Mouse (Mus musculus): ENCODE measurements around the gene Fastkd3. TPM values are rescaled to one million over a fixed set of nuclear protein-coding genes. Genes with fewer than 3 reads are reported as not detected.

Fastkd3 gene
- total and polyA plus RNA-seq, 3 experiments = 17.8 to 46.6 (median 37.6) TPM

GRCm38 (mm10) chr13:68568548-68568947 lies 13.5 kb upstream of the Fastkd3 start:
- Histone ChIP-seq H3K36me3 (replicated peaks in 1 of 2; ENCODE audit: control insufficient read depth in 1 of 2, insufficient read depth in 1 of 2, low read length in 1 of 2) (peaks cover 69 to 96% of the 10 kb centered on the region in 2 experiments), H3K4me1 (ENCODE audit: control insufficient read depth in 1 of 2, insufficient read depth in 2 of 2) (no peaks in the 10 kb centered on the region), H3K4me2 (ENCODE audit: insufficient read depth, low read depth, poor library complexity, severe bottlenecking) (no peak overlapping the region), H3K27ac (ENCODE audit: insufficient read depth, low read depth) (no peak overlapping the region), H3K9me3 (replicated peaks; ENCODE audit: low read length) (no peaks in the 10 kb centered on the region), H3K9ac (ENCODE audit: insufficient read depth, low read depth) (no peak overlapping the region), H3K27me3 (replicated peaks) (no peaks in the 10 kb centered on the region), H3K79me2 (replicated peaks; ENCODE audit: control insufficient read depth, extremely low read depth, insufficient read depth, poor library complexity, severe bottlenecking) (no peaks in the 10 kb centered on the region), H3K4me3 (replicated peaks in 1 of 3; ENCODE audit: low read depth in 2 of 3, low read length in 2 of 3, poor library complexity in 1 of 3) (no peak overlapping the region)
- dilution Hi-C loops (cut with MboI; ENCODE audit: extremely low pct_ligation_motif_present, extremely low pct_unique_long_range_greater_than_20kb, low sequenced_read_pairs) = no loop called here
- no peak for DNase-seq (ENCODE audit: extremely low read depth)
- no peak for TF ChIP-seq SIN3A (IDR thresholded peaks at IDR 0.05; ENCODE audit: low read length)
- TF ChIP-seq IRF4 (IDR thresholded peaks at IDR 0.05; ENCODE audit: low read depth, low read length) = no peak
- no peak for TF ChIP-seq HCFC1 (IDR thresholded peaks at IDR 0.05; ENCODE audit: low read depth, low read length)
- in situ Hi-C loops (cut with MboI; ENCODE audit: low pct_ligation_motif_present, low pct_unique_long_range_greater_than_20kb, low sequenced_read_pairs) = no loop called here

GRCm38 (mm10) chr13:68569589-68570336 lies 12.3 kb upstream of the Fastkd3 start:
- Histone ChIP-seq H3K9me3 (replicated peaks; ENCODE audit: low read length) (no peaks in the 10 kb centered on the region), H3K27ac (ENCODE audit: insufficient read depth, low read depth) (no peak overlapping the region), H3K4me2 (ENCODE audit: insufficient read depth, low read depth, poor library complexity, severe bottlenecking) (no peak overlapping the region), H3K79me2 (replicated peaks; ENCODE audit: control insufficient read depth, extremely low read depth, insufficient read depth, poor library complexity, severe bottlenecking) (no peaks in the 10 kb centered on the region), H3K27me3 (replicated peaks) (no peaks in the 10 kb centered on the region), H3K4me1 (ENCODE audit: control insufficient read depth in 1 of 2, insufficient read depth in 2 of 2) (no peaks in the 10 kb centered on the region), H3K4me3 (replicated peaks in 1 of 3; ENCODE audit: low read depth in 2 of 3, low read length in 2 of 3, poor library complexity in 1 of 3) (no peak overlapping the region), H3K36me3 (replicated peaks in 1 of 2; ENCODE audit: control insufficient read depth in 1 of 2, insufficient read depth in 1 of 2, low read length in 1 of 2) (peaks cover 66 to 94% of the 10 kb centered on the region in 2 experiments), H3K9ac (ENCODE audit: insufficient read depth, low read depth) (no peak overlapping the region)
- in situ Hi-C loops (cut with MboI; ENCODE audit: low pct_ligation_motif_present, low pct_unique_long_range_greater_than_20kb, low sequenced_read_pairs) = no loop called here
- peak; percentile 58 for DNase-seq (ENCODE audit: extremely low read depth)
- TF ChIP-seq E2F4 (IDR thresholded peaks at IDR 0.05; ENCODE audit: insufficient replicate concordance, low read depth, low read length) = no peak
- TF ChIP-seq ZKSCAN1 (IDR thresholded peaks at IDR 0.05; ENCODE audit: borderline replicate concordance, low read depth, low read length) = no peak
- TF ChIP-seq HCFC1 (IDR thresholded peaks at IDR 0.05; ENCODE audit: low read depth, low read length) = no peak
- no peak for TF ChIP-seq IRF4 (IDR thresholded peaks at IDR 0.05; ENCODE audit: low read depth, low read length)
- no peak for TF ChIP-seq JUND (conservative IDR thresholded peaks at IDR 0.05; ENCODE audit: low read depth, low read length)
- TF ChIP-seq TBP (conservative IDR thresholded peaks at IDR 0.05; ENCODE audit: low read depth, low read length) = no peak
- TF ChIP-seq MYC (IDR thresholded peaks at IDR 0.05; ENCODE audit: low read depth, low read length) = no peak
- no peak for TF ChIP-seq GABPA (IDR thresholded peaks at IDR 0.05; ENCODE audit: insufficient replicate concordance, low read depth, low read length)
- peak; percentile 47 for TF ChIP-seq RAD21 (IDR thresholded peaks at IDR 0.05; ENCODE audit: low read depth, low read length)
- TF ChIP-seq TCF12 (IDR thresholded peaks at IDR 0.05; ENCODE audit: low read depth, low read length) = no peak
- peak; percentile 63 to 68 for TF ChIP-seq CTCF (conservative IDR thresholded peaks at IDR 0.05 in 1 of 2, IDR thresholded peaks at IDR 0.05 in 1 of 2; ENCODE audit: low read depth in 2 of 2, low read length in 2 of 2)
- TF ChIP-seq ZNF384 (IDR thresholded peaks at IDR 0.05; ENCODE audit: low read depth, low read length) = no peak
- no peak for TF ChIP-seq CHD1 (IDR thresholded peaks at IDR 0.05; ENCODE audit: low read depth, low read length)
- no peak for TF ChIP-seq POLR2AphosphoS2 (IDR thresholded peaks at IDR 0.05; ENCODE audit: low read depth, low read length)
- TF ChIP-seq NELFE (IDR thresholded peaks at IDR 0.05; ENCODE audit: low read depth, low read length) = no peak
- no peak for TF ChIP-seq JUN (IDR thresholded peaks at IDR 0.05; ENCODE audit: insufficient read depth, low read depth, low read length)
- no peak for TF ChIP-seq CHD2 (IDR thresholded peaks at IDR 0.05; ENCODE audit: low read length)
- TF ChIP-seq SMC3 (IDR thresholded peaks at IDR 0.05; ENCODE audit: low read depth, low read length) = peak; percentile 22; the same call in 1 of the 2 replicates
- no peak for TF ChIP-seq MEF2A (IDR thresholded peaks at IDR 0.05; ENCODE audit: borderline replicate concordance, low read depth, low read length)
- no peak for TF ChIP-seq EP300 (IDR thresholded peaks at IDR 0.05; ENCODE audit: low read length)
- no peak for TF ChIP-seq ZC3H11A (IDR thresholded peaks at IDR 0.05; ENCODE audit: low read depth, low read length)
- no peak for TF ChIP-seq NRF1 (IDR thresholded peaks at IDR 0.05; ENCODE audit: low read depth, low read length)
- no peak for TF ChIP-seq SIN3A (IDR thresholded peaks at IDR 0.05; ENCODE audit: low read length)
- no peak for TF ChIP-seq KAT2A (IDR thresholded peaks at IDR 0.05; ENCODE audit: insufficient replicate concordance, low read length)
- no peak for TF ChIP-seq MAZ (IDR thresholded peaks at IDR 0.05; ENCODE audit: low read depth, low read length)
- TF ChIP-seq USF1 (IDR thresholded peaks at IDR 0.05; ENCODE audit: low read depth, low read length) = no peak
- TF ChIP-seq USF2 (conservative IDR thresholded peaks at IDR 0.05; ENCODE audit: low read depth, low read length) = no peak
- TF ChIP-seq PAX5 (IDR thresholded peaks at IDR 0.05; ENCODE audit: low read length) = no peak
- TF ChIP-seq ETS1 (conservative IDR thresholded peaks at IDR 0.05; ENCODE audit: low read depth, low read length) = no peak
- TF ChIP-seq POLR2A (IDR thresholded peaks at IDR 0.05; ENCODE audit: low read depth, low read length) = no peak
- TF ChIP-seq ELF1 (IDR thresholded peaks at IDR 0.05; ENCODE audit: low read depth, low read length) = 0 out of 2 replicates have a peak, but pooled peaks have one; percentile 10
- no peak for TF ChIP-seq BHLHE40 (IDR thresholded peaks at IDR 0.05; ENCODE audit: low read depth, low read length)
- dilution Hi-C loops (cut with MboI; ENCODE audit: extremely low pct_ligation_motif_present, extremely low pct_unique_long_range_greater_than_20kb, low sequenced_read_pairs) = no loop called here
